Mouse (Mus musculus): Measurements from ENCODE around the gene Olfr818. TPM values are rescaled to one million over a fixed set of nuclear protein-coding genes. Genes with fewer than 3 reads are reported as not detected.

The Olfr818 gene
- polyA plus RNA-seq, 1 experiment from 2014 or later: not detected

Other genes starting within 250 kb of the Olfr818 start
- gene Olfr804, start 245.9 kb downstream of the Olfr818 start, polyA plus RNA-seq (2015; fragmentation: Nextera tagmentation; extraction: Ambion mirVana): not detected in 2 replicates
- not detected in 2 replicates for gene Olfr805, start 219.7 kb downstream of the Olfr818 start, polyA plus RNA-seq (2015; fragmentation: Nextera tagmentation; extraction: Ambion mirVana)
- not detected in 2 replicates for gene Olfr806, start 207.2 kb downstream of the Olfr818 start, polyA plus RNA-seq (2015; fragmentation: Nextera tagmentation; extraction: Ambion mirVana)
- gene Olfr807, start 191.3 kb downstream of the Olfr818 start, polyA plus RNA-seq (2015; fragmentation: Nextera tagmentation; extraction: Ambion mirVana): not detected in 2 replicates
- gene Olfr808, start 183.6 kb downstream of the Olfr818 start, polyA plus RNA-seq (2015; fragmentation: Nextera tagmentation; extraction: Ambion mirVana): not detected in 2 replicates
- gene Olfr809, start 174.5 kb downstream of the Olfr818 start, polyA plus RNA-seq (2015; fragmentation: Nextera tagmentation; extraction: Ambion mirVana): not detected in 2 replicates
- gene Olfr810, start 154.2 kb downstream of the Olfr818 start, polyA plus RNA-seq (2015; fragmentation: Nextera tagmentation; extraction: Ambion mirVana): not detected in 2 replicates
- not detected in 2 replicates for gene Olfr811, start 144.7 kb downstream of the Olfr818 start, polyA plus RNA-seq (2015; fragmentation: Nextera tagmentation; extraction: Ambion mirVana)
- not detected in 2 replicates for gene Olfr812, start 103.0 kb downstream of the Olfr818 start, polyA plus RNA-seq (2015; fragmentation: Nextera tagmentation; extraction: Ambion mirVana)
- gene Olfr813, start 93.7 kb downstream of the Olfr818 start, polyA plus RNA-seq (2015; fragmentation: Nextera tagmentation; extraction: Ambion mirVana): not detected in 2 replicates
- not detected in 2 replicates for gene Olfr814, start 69.2 kb downstream of the Olfr818 start, polyA plus RNA-seq (2015; fragmentation: Nextera tagmentation; extraction: Ambion mirVana)
- gene Olfr815, start 43.2 kb downstream of the Olfr818 start, polyA plus RNA-seq (2015; fragmentation: Nextera tagmentation; extraction: Ambion mirVana): not detected in 2 replicates
- not detected in 2 replicates for gene Olfr816, start 33.5 kb downstream of the Olfr818 start, polyA plus RNA-seq (2015; fragmentation: Nextera tagmentation; extraction: Ambion mirVana)
- gene Olfr819, start 18.2 kb upstream of the Olfr818 start, polyA plus RNA-seq (2015; fragmentation: Nextera tagmentation; extraction: Ambion mirVana): not detected in 2 replicates
- gene Olfr247, start 27.0 kb upstream of the Olfr818 start, polyA plus RNA-seq (2015; fragmentation: Nextera tagmentation; extraction: Ambion mirVana): not detected in 2 replicates
- gene Gm10310, start 36.0 kb upstream of the Olfr818 start, polyA plus RNA-seq (2015; fragmentation: Nextera tagmentation; extraction: Ambion mirVana): not detected in 2 replicates
- gene Olfr820, start 63.5 kb upstream of the Olfr818 start, polyA plus RNA-seq (2015; fragmentation: Nextera tagmentation; extraction: Ambion mirVana): not detected in 2 replicates
- not detected in 2 replicates for gene Olfr821, start 81.2 kb upstream of the Olfr818 start, polyA plus RNA-seq (2015; fragmentation: Nextera tagmentation; extraction: Ambion mirVana)
- not detected in 2 replicates for gene Olfr822, start 122.1 kb upstream of the Olfr818 start, polyA plus RNA-seq (2015; fragmentation: Nextera tagmentation; extraction: Ambion mirVana)
- gene Olfr823, start 166.3 kb upstream of the Olfr818 start, polyA plus RNA-seq (2015; fragmentation: Nextera tagmentation; extraction: Ambion mirVana): not detected in 2 replicates
- not detected in 2 replicates for gene Olfr824, start 180.9 kb upstream of the Olfr818 start, polyA plus RNA-seq (2015; fragmentation: Nextera tagmentation; extraction: Ambion mirVana)
- not detected in 2 replicates for gene Olfr825, start 217.7 kb upstream of the Olfr818 start, polyA plus RNA-seq (2015; fragmentation: Nextera tagmentation; extraction: Ambion mirVana)
- not detected in 2 replicates for gene Olfr826, start 235.1 kb upstream of the Olfr818 start, polyA plus RNA-seq (2015; fragmentation: Nextera tagmentation; extraction: Ambion mirVana)

All from kidney, embryonic 16.5 days (tissue).